In the genomic region with DNA sequence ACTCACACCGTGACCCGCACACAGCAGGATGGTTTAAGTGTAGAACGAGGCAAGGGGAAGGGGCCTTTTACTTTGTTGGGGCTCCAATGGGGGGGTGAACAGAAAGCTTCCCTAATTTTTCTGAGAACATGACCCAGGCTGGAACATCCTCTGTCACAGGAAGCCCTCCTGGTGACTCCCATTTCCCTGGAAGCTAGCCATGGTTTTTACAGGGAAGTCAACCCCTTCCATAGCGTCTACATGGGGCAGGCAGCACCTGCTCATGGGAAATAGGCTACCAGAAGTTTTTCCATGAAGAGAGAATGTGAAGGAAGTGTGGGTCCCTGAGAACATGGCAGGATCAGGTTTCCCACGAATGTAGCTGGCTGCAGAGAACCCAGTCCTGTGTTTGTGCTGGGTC, we compare ENCODE assay signal across 20 mouse cellular contexts.
"Had no signal": no experiment of that assay in that cellular context is flagged by ENCODE, and none has a peak within 500 bp of the region (broad histone marks: within the 10 kb centered on the region; RNA-seq: fewer than 3 reads in every experiment).

No protein-coding gene starts in this region.

- H3K9ac ChIP-seq: kidney, embryonic 15.5 days; liver, embryonic 13.5 days; lung, embryonic 14.5 days; midbrain, embryonic 12.5 days; midbrain, embryonic 15.5 days; neural tube, embryonic 12.5 days; neural tube, embryonic 15.5 days had no signal

- H3K4me1 ChIP-seq: liver, embryonic 13.5 days; midbrain, embryonic 12.5 days; midbrain, embryonic 15.5 days had no signal

- H3K4me3 ChIP-seq: kidney, embryonic 15.5 days; left cerebral cortex, adult 2 months; liver, embryonic 13.5 days; midbrain, embryonic 12.5 days; midbrain, embryonic 15.5 days; neural tube, embryonic 12.5 days; neural tube, embryonic 15.5 days had no signal

- H3K9me3 ChIP-seq: kidney, embryonic 15.5 days; liver, embryonic 13.5 days; midbrain, embryonic 12.5 days; midbrain, embryonic 15.5 days; neural tube, embryonic 12.5 days; neural tube, embryonic 15.5 days had no signal

- ATAC-seq: midbrain, embryonic 15.5 days had no signal

- H3K36me3 ChIP-seq: kidney, embryonic 15.5 days; liver, embryonic 13.5 days; midbrain, embryonic 15.5 days; neural tube, embryonic 15.5 days had no signal

- H3K4me2 ChIP-seq: kidney, embryonic 15.5 days; liver, embryonic 13.5 days; lung, embryonic 14.5 days; midbrain, embryonic 12.5 days; midbrain, embryonic 15.5 days; neural tube, embryonic 12.5 days; neural tube, embryonic 15.5 days had no signal

- H3K27me3 ChIP-seq: kidney, embryonic 15.5 days; liver, embryonic 13.5 days; midbrain, embryonic 15.5 days; neural tube, embryonic 12.5 days; neural tube, embryonic 15.5 days had no signal

- H3K27ac ChIP-seq: kidney, embryonic 15.5 days; left cerebral cortex, adult 2 months; liver, embryonic 13.5 days; macrophage; midbrain, embryonic 12.5 days; midbrain, embryonic 15.5 days; neural tube, embryonic 12.5 days; neural tube, embryonic 15.5 days; stomach, postnatal 0 days had no signal

- DNase-seq: kidney, postnatal 10 days; kidney, postnatal 36 days; layer of hippocampus, postnatal 36 days; liver, embryonic 13.5 days; lung, embryonic 14.5 days; lung, postnatal 10 days; right cerebral cortex, adult 18-20 months; right cerebral cortex, postnatal 14 days; right cerebral cortex, postnatal 4 days; thymus, adult 2 months; thymus, postnatal 14 days; thymus, postnatal 4 days had no signal
